Mouse (Mus musculus) liver, embryonic 16.5 days (tissue): ENCODE results near the gene Sntg2. TPM values are rescaled to one million over a fixed set of nuclear protein-coding genes. Genes with fewer than 3 reads are reported as not detected.

Experiments
- ATAC-seq: fragments of 200-750 bp; cut with Nextera tagmentation; 2 replicates; pipeline ENCODE4 v1.8.0; 2017; ENCODE audit warnings: low read depth, mild to moderate bottlenecking, moderate number of reproducible peaks, moderate library complexity
- H3K27ac ChIP-seq: fragments of 300-500 bp; sonication (generic); 2 replicates; pipeline ENCODE4 v1.5.1; 2014; ENCODE audit warnings: mild to moderate bottlenecking, low read length
- H3K27me3 ChIP-seq: fragments of 300-500 bp; sonication (generic); 2 replicates; pipeline ENCODE4 v1.6.1; 2014; ENCODE audit warnings: low read depth, low read length, mixed read lengths; ENCODE audit not compliant: control insufficient read depth, insufficient read depth
- H3K36me3 ChIP-seq: fragments of 300-500 bp; sonication (generic); 2 replicates; pipeline ENCODE4 v1.6.1; 2014; ENCODE audit warnings: mild to moderate bottlenecking; ENCODE audit not compliant: control insufficient read depth, insufficient read depth
- H3K4me1 ChIP-seq: fragments of 300-500 bp; sonication (generic); 2 replicates; pipeline ENCODE4 v1.6.1; 2014; ENCODE audit warnings: low read depth, low read length, mixed read lengths; ENCODE audit not compliant: control insufficient read depth
- H3K4me2 ChIP-seq: fragments of 300-500 bp; sonication (generic); 2 replicates; pipeline ENCODE4 v1.6.1; 2014; ENCODE audit warnings: low read depth, low read length, mixed read lengths
- H3K4me3 ChIP-seq: fragments of 300-500 bp; sonication (generic); 2 replicates; pipeline ENCODE4 v1.5.1; 2014; ENCODE audit warnings: low read depth, mild to moderate bottlenecking, low read length
- H3K9ac ChIP-seq: fragments of 300-500 bp; sonication (generic); 2 replicates; pipeline ENCODE4 v1.6.1; 2014; ENCODE audit warnings: low read depth, low read length
- H3K9me3 ChIP-seq: fragments of 300-500 bp; sonication (generic); replicated peaks from 2 replicates; pipeline ENCODE4 v1.6.1; 2016; ENCODE audit warnings: low read length; ENCODE audit not compliant: control insufficient read depth
- WGBS: fragments of 180-500 bp; shearing (Covaris S2); extraction: QIAGEN DNeasy Blood & Tissue Kit; methylation state at CpG from one replicate; pipeline ENCODE4 v1.1.7; 2014; ENCODE audit not compliant: insufficient replicate concordance; 5-methylcytosine and 5-hydroxymethylcytosine counted together
- polyA plus RNA-seq: library from polyadenylated mRNA; unstranded; fragments of >200 nt; fragmentation: Nextera tagmentation; extraction: Ambion mirVana; gene quantifications from 2 replicates; pipeline ENCODE4 v1.2.1, GENCODE M21; 2015

The Sntg2 gene
- polyA plus RNA-seq: 0.05 and 0.59 TPM in 2 replicates

GRCm38 (mm10) chr12:30372933-30373501 lies at the start of gene Sntg2:
TSS of gene Sntg2 (minus strand) at chr12:30373375.
- Histone ChIP-seq H3K9ac (no peak within 1 kb of the TSS), H3K9me3 (no peaks in the 10 kb centered on the region), H3K27me3 (no peaks in the 10 kb centered on the region), H3K4me2 (peak within 1 kb of the TSS; percentile 60), H3K27ac (no peak within 1 kb of the TSS), H3K4me3 (peak within 1 kb of the TSS; percentile 37), H3K36me3 (no peaks in the 10 kb centered on the region), H3K4me1 (no peaks in the 10 kb centered on the region)
- peak; percentile 82 for ATAC-seq
- WGBS: under 1% methylated on average over 37 of the region's 39 CpGs

GRCm38 (mm10) chr12:30416547-30416946 lies 43.4 kb upstream of the Sntg2 start:
- Histone ChIP-seq H3K27me3 (no peaks in the 10 kb centered on the region), H3K9ac (no peak overlapping the region), H3K4me1 (no peaks in the 10 kb centered on the region), H3K9me3 (no peaks in the 10 kb centered on the region), H3K36me3 (no peaks in the 10 kb centered on the region), H3K4me3 (no peak overlapping the region), H3K4me2 (no peak overlapping the region), H3K27ac (no peak overlapping the region)
- ATAC-seq: no peak
- WGBS: 59% methylated on average over 8 of the region's 8 CpGs

GRCm38 (mm10) chr12:30415981-30416380 lies 42.8 kb upstream of the Sntg2 start:
- no peak for ATAC-seq
- Histone ChIP-seq H3K4me1 (no peaks in the 10 kb centered on the region), H3K9me3 (no peaks in the 10 kb centered on the region), H3K4me2 (no peak overlapping the region), H3K9ac (no peak overlapping the region), H3K27me3 (no peaks in the 10 kb centered on the region), H3K4me3 (no peak overlapping the region), H3K36me3 (no peaks in the 10 kb centered on the region), H3K27ac (no peak overlapping the region)
- 52% methylated on average over 6 of the region's 6 CpGs for WGBS

- H3K4me1 ChIP-seq: no peaks in the 10 kb centered on the region
- H3K4me3 ChIP-seq: no peak overlapping the region
- H3K27ac ChIP-seq: no peak overlapping the region
- H3K27me3 ChIP-seq: no peaks in the 10 kb centered on the region
- ATAC-seq: no peak
- H3K36me3 ChIP-seq: no peaks in the 10 kb centered on the region
- H3K9ac ChIP-seq: no peak overlapping the region
- H3K9me3 ChIP-seq: no peaks in the 10 kb centered on the region
- H3K4me2 ChIP-seq: no peak overlapping the region
Measured at GRCm38 (mm10) chr12:30402651-30403050, 29.5 kb upstream of the Sntg2 start.

- H3K36me3 ChIP-seq: no peaks in the 10 kb centered on the region
- H3K4me2 ChIP-seq: no peak overlapping the region
- WGBS: 62% methylated on average over 2 of the region's 2 CpGs
- no peaks in the 10 kb centered on the region for H3K9me3 ChIP-seq
- H3K27ac ChIP-seq: no peak overlapping the region
- H3K27me3 ChIP-seq: no peaks in the 10 kb centered on the region
- H3K4me3 ChIP-seq: no peak overlapping the region
- ATAC-seq: no peak
- no peak overlapping the region for H3K9ac ChIP-seq
- no peaks in the 10 kb centered on the region for H3K4me1 ChIP-seq
Measured at GRCm38 (mm10) chr12:30400531-30400930, 27.4 kb upstream of the Sntg2 start.

- ATAC-seq: no peak
- no peak overlapping the region for H3K4me3 ChIP-seq
Measured at GRCm38 (mm10) chr12:30400114-30400513, 26.9 kb upstream of the Sntg2 start.

GRCm38 (mm10) chr12:30372293-30372692 lies 882 bp downstream of the Sntg2 start:
- H3K9ac ChIP-seq: no peak overlapping the region

More at GRCm38 (mm10) chr12:30400114-30400513, 26.9 kb upstream of the Sntg2 start:
- no peaks in the 10 kb centered on the region for H3K36me3 ChIP-seq
- no peak overlapping the region for H3K9ac ChIP-seq
- H3K27me3 ChIP-seq: no peaks in the 10 kb centered on the region
- H3K4me2 ChIP-seq: no peak overlapping the region
- H3K4me1 ChIP-seq: no peaks in the 10 kb centered on the region
- no peak overlapping the region for H3K27ac ChIP-seq
- no peaks in the 10 kb centered on the region for H3K9me3 ChIP-seq
- 70% methylated on average over 2 of the region's 2 CpGs for WGBS

GRCm38 (mm10) chr12:30369786-30370185 lies 3.4 kb downstream of the Sntg2 start:
- H3K4me2 ChIP-seq: no peak overlapping the region
- no peak for ATAC-seq

More at GRCm38 (mm10) chr12:30372293-30372692, 882 bp downstream of the Sntg2 start:
- Histone ChIP-seq H3K27ac (no peak overlapping the region), H3K4me1 (no peaks in the 10 kb centered on the region), H3K27me3 (no peaks in the 10 kb centered on the region), H3K4me2 (peak overlapping the region; percentile 60; the same call in 1 of the 2 replicates), H3K9me3 (no peaks in the 10 kb centered on the region), H3K4me3 (no peak overlapping the region), H3K36me3 (no peaks in the 10 kb centered on the region)
- WGBS: 28% methylated on average over 5 of the region's 5 CpGs
- no peak for ATAC-seq

GRCm38 (mm10) chr12:30369141-30369540 lies 4.0 kb downstream of the Sntg2 start:
- Histone ChIP-seq H3K27ac (no peak overlapping the region), H3K4me2 (no peak overlapping the region), H3K4me3 (no peak overlapping the region), H3K27me3 (no peaks in the 10 kb centered on the region), H3K9me3 (no peaks in the 10 kb centered on the region), H3K9ac (no peak overlapping the region), H3K4me1 (no peaks in the 10 kb centered on the region), H3K36me3 (no peaks in the 10 kb centered on the region)
- 60% methylated on average over 6 of the region's 6 CpGs for WGBS
- ATAC-seq: no peak

More at GRCm38 (mm10) chr12:30369786-30370185, 3.4 kb downstream of the Sntg2 start:
- Histone ChIP-seq H3K27me3 (no peaks in the 10 kb centered on the region), H3K36me3 (no peaks in the 10 kb centered on the region), H3K9ac (no peak overlapping the region), H3K9me3 (no peaks in the 10 kb centered on the region), H3K4me1 (no peaks in the 10 kb centered on the region), H3K4me3 (no peak overlapping the region), H3K27ac (no peak overlapping the region)
- WGBS: 8% methylated on average over 6 of the region's 6 CpGs
